Mouse (Mus musculus): ENCODE results near the gene Tmem256. TPM values are rescaled to one million over a fixed set of nuclear protein-coding genes. Genes with fewer than 3 reads are reported as not detected.

The Tmem256 gene
- total RNA-seq, 2 experiments from 2014 or later = 104 to 108 TPM

DNA sequence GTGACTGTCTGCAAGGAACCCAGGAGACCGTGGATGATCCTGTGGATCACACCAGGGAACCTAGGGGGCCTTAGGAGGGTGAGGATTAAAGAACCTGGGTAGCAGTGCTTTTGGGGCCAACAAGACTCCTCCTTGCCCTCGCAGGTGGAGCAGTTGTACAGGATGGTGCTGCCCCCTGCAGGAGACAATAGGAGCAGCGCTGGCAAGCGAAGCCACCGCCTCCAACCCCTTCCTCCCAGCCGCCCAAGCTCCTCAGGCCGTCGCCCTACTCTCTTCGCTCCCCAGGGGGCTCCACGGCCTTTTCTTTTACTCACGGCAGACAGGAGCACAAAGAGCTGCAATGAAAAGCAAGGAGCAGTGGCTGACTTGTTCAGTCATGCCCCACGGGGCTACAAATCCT is 38.6 kb downstream of the Tmem256 start:
- intact Hi-C loops (cut with DNase I; ENCODE audit: low total_unique reads) = loop anchor here (5.0 kb wide), 1 partner anchor 65 kb away; no protein-coding TSS in a partner anchor
- peak; percentile 86 for DNase-seq

- no peak for DNase-seq
- intact Hi-C loops (cut with DNase I; ENCODE audit: low total_unique reads) = loop anchor here (5.0 kb wide), 1 partner anchor 66 kb away; no protein-coding TSS in a partner anchor
These were observed 39.6 kb downstream of the Tmem256 start, which contains the start of gene Tmem95 for GRCm38 (mm10) chr11:69877878-69878277. TSS of gene Tmem95 (minus strand) at chr11:69878018.

DNA sequence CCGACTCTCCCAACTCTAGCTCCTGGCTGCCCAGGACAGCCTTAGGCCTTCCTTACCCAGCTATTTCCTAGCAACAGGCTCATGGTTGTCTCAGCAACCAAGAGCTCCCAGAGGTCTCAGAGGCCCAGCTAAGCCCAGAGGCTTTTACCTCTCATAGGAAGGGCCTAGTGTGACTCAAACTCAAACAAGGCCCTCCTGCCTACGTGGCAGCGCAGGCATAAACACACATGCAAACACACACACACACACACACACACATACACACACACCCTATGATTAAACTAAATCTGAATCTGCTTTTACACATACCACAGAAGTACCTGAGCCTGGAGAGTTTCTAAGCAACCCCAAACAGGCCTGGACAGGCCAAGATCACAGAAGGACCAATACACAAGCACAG is 40.1 kb downstream of the Tmem256 start:
- intact Hi-C loops (cut with DNase I; ENCODE audit: low total_unique reads) = loop anchor here (5.0 kb wide), 1 partner anchor 66 kb away; no protein-coding TSS in a partner anchor
- DNase-seq = no peak

GRCm38 (mm10) chr11:69878952-69879351 is 40.6 kb downstream of the Tmem256 start:
- intact Hi-C loops (cut with DNase I; ENCODE audit: low total_unique reads) = loop anchor here (5.0 kb wide), 1 partner anchor 67 kb away; no protein-coding TSS in a partner anchor

GRCm38 (mm10) chr11:69879711-69880110 is 41.4 kb downstream of the Tmem256 start:
- DNase-seq = no peak
- intact Hi-C loops (cut with DNase I; ENCODE audit: low total_unique reads) = loop anchor here (5.0 kb wide), 1 partner anchor 67 kb away; no protein-coding TSS in a partner anchor

More at GRCm38 (mm10) chr11:69878952-69879351, 40.6 kb downstream of the Tmem256 start:
- DNase-seq = no peak

DNA sequence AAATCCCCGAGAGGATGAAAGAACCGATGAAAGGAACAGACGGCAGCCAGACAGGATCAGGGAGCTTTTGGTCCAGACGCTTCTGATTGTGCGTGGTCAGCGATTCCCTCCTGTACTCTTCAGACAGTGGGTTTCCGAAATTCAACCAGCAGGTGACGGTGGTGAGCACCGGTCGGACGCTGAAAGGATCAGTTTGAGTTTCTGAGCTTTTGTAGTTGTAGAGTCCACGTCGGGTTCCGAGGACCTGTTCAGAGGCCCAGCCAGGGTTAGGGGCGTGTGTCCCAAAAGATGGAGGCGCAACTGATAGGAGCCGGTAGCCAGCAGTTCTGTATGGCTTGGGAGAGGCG is 42.2 kb downstream of the Tmem256 start:
- DNase-seq = peak; percentile 67
- intact Hi-C loops (cut with DNase I; ENCODE audit: low total_unique reads) = no loop called here

GRCm38 (mm10) chr11:69880853-69881603 is 42.7 kb downstream of the Tmem256 start, which contains the start of gene Kctd11:
TSS of gene Kctd11 (minus strand) at chr11:69881406.
- DNase-seq = peak; percentile 93
- intact Hi-C loops (cut with DNase I; ENCODE audit: low total_unique reads) = no loop called here

DNA sequence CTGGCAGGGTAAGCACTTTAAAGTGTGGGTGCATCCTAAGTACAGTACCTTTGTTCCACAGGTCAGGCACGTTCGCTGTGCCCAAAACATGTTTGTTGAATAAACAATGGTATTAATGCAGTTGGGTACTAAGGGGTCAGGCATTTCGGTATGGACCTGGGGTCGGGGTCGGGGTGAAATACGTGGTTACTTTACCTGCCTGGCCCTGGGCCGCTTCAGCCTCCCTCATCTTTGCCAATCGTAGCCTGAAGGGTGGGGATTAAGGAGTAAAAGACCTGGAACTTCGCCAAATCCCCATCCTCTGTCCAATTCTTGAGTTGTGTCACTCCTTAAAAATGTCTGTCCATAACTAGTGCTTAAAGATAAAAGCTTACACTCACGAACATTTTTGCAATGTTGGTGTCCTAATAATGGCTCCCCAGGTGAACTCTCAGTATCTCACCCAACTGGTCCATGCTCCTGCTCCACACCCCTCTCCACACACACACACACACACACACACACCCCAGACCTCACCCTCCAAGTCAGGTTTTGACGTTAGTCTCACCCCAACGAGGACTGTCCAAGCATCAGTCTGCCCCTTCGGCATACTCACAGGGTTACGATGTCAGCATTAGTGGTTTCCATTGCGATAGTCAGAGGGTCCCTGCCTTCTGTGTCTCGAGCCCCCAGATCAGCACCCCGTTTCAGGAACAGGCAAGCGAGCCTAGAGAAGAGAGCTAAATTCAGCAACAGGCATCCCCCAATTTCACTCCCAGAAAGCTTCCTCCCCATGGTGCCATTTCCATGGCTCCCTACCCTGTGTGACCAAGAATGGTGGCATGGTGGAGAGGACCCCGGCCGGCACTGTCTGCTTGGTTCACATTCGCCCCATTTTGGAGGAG is 43.7 kb downstream of the Tmem256 start:
- no peak for DNase-seq
- intact Hi-C loops (cut with DNase I; ENCODE audit: low total_unique reads) = no loop called here

GRCm38 (mm10) chr11:69883066-69883465 is 44.8 kb downstream of the Tmem256 start:
- DNase-seq = no peak
- intact Hi-C loops (cut with DNase I; ENCODE audit: low total_unique reads) = no loop called here

GRCm38 (mm10) chr11:69883527-69884151 is 45.3 kb downstream of the Tmem256 start:
- DNase-seq = no peak
- intact Hi-C loops (cut with DNase I; ENCODE audit: low total_unique reads) = no loop called here

GRCm38 (mm10) chr11:69884240-69884639 is 45.9 kb downstream of the Tmem256 start:
- intact Hi-C loops (cut with DNase I; ENCODE audit: low total_unique reads) = no loop called here
- no peak for DNase-seq

GRCm38 (mm10) chr11:69884663-69885062 is 46.3 kb downstream of the Tmem256 start:
- intact Hi-C loops (cut with DNase I; ENCODE audit: low total_unique reads) = no loop called here
- DNase-seq = no peak

GRCm38 (mm10) chr11:69886907-69887635 is 48.8 kb downstream of the Tmem256 start:
- DNase-seq = no peak
- intact Hi-C loops (cut with DNase I; ENCODE audit: low total_unique reads) = no loop called here

Small RNA genes lying within 50 kb of the gene (microRNA-seq; reads per million reads assigned to microRNA genes)
- gene Mir6924 = 0 reads per million in 2 experiments

Other genes starting within 250 kb of the Tmem256 start
- gene Atp1b2, start 232.6 kb upstream of the Tmem256 start, total RNA-seq (2021) = 100 to 1,000 TPM; 384 to 403 TPM
- under 1 TPM; 0.38 to 0.47 TPM for gene Shbg, start 220.6 kb upstream of the Tmem256 start, total RNA-seq (2021)
- gene Sat2, start 216.5 kb upstream of the Tmem256 start, total RNA-seq (2021) = 1 to 10 TPM; 4.9 to 5.0 TPM
- gene Fxr2, start 205.5 kb upstream of the Tmem256 start, total RNA-seq (2021) = 10 to 100 TPM; 55.3 to 66.5 TPM
- gene Sox15, start 183.2 kb upstream of the Tmem256 start, total RNA-seq (2021) = not detected
- 10 to 100 TPM; 11.8 to 12.1 TPM for gene Mpdu1, start 175.9 kb upstream of the Tmem256 start, total RNA-seq (2021)
- gene Cd68, start 172.4 kb upstream of the Tmem256 start, total RNA-seq (2021) = 1 to 10 TPM; 4.0 to 4.6 TPM
- 100 to 1,000 TPM; 141 to 170 TPM for gene Eif4a1, start 166.1 kb upstream of the Tmem256 start, total RNA-seq (2021)
- 10 to 100 TPM; 22.4 to 23.2 TPM for gene Senp3, start 156.4 kb upstream of the Tmem256 start, total RNA-seq (2021)
- gene Tnfsf13, start 152.7 kb upstream of the Tmem256 start, total RNA-seq (2021) = 1 to 10 TPM; 1.3 to 1.8 TPM
- gene Tnfsf12, start 142.7 kb upstream of the Tmem256 start, total RNA-seq (2021) = 10 to 100 TPM; 14.0 to 14.8 TPM
- gene Tnfsfm13, start 142.4 kb upstream of the Tmem256 start, total RNA-seq (2021) = 1 to 10 TPM; 2.2 to 3.0 TPM
- 10 to 100 TPM; 36.4 to 39.1 TPM for gene Polr2a, start 79.9 kb upstream of the Tmem256 start, total RNA-seq (2021)
- not detected for gene Slc35g3, start 76.5 kb upstream of the Tmem256 start, total RNA-seq (2021)
- gene Zbtb4, start 72.6 kb upstream of the Tmem256 start, total RNA-seq (2021) = 10 to 100 TPM; 18.2 to 21.3 TPM
- gene Chrnb1, start 42.6 kb upstream of the Tmem256 start, total RNA-seq (2021) = 10 to 100 TPM; 75.5 to 80.7 TPM
- 1 to 10 TPM; 6.6 to 8.0 TPM for gene Fgf11, start 36.7 kb upstream of the Tmem256 start, total RNA-seq (2021)
- gene Tmem102, start 32.9 kb upstream of the Tmem256 start, total RNA-seq (2021) = under 1 TPM; 0.16 to 0.27 TPM
- not detected for gene Gm39566, start 23.2 kb upstream of the Tmem256 start, total RNA-seq (2021)
- not detected for gene Spem2, start 20.0 kb upstream of the Tmem256 start, total RNA-seq (2021)
- not detected for gene Spem1, start 16.3 kb upstream of the Tmem256 start, total RNA-seq (2021)
- 1 to 10 TPM; 6.8 to 7.4 TPM for gene Nlgn2, start 730 bp upstream of the Tmem256 start, total RNA-seq (2021)
- gene Plscr3, start 7.9 kb downstream of the Tmem256 start, total RNA-seq (2021) = 10 to 100 TPM; 16.5 to 22.4 TPM
- under 1 TPM in 1 of 2 experiments, not detected in 1; 0.10 TPM for gene Tnk1, start 20.2 kb downstream of the Tmem256 start, total RNA-seq (2021)
- not detected for gene Tmem95, start 39.5 kb downstream of the Tmem256 start, total RNA-seq (2021)
- 1 to 10 TPM; 2.0 TPM for gene Kctd11, start 42.9 kb downstream of the Tmem256 start, total RNA-seq (2021)
- under 1 TPM; 0.33 to 0.55 TPM for gene Acap1, start 57.0 kb downstream of the Tmem256 start, total RNA-seq (2021)
- gene 2810408A11Rik, start 62.5 kb downstream of the Tmem256 start, total RNA-seq (2021) = under 1 TPM; 0.62 to 0.84 TPM
- gene Neurl4, start 62.6 kb downstream of the Tmem256 start, total RNA-seq (2021) = 10 to 100 TPM; 27.2 to 29.1 TPM
- 10 to 100 TPM; 21.8 to 24.2 TPM for gene Gps2, start 75.4 kb downstream of the Tmem256 start, total RNA-seq (2021)
- 100 to 1,000 TPM; 567 to 637 TPM for gene Eif5a, start 83.4 kb downstream of the Tmem256 start, total RNA-seq (2021)
- 1 to 10 TPM; 2.1 to 4.3 TPM for gene Ybx2, start 97.3 kb downstream of the Tmem256 start, total RNA-seq (2021)
- 100 to 1,000 TPM; 158 to 236 TPM for gene Slc2a4, start 109.7 kb downstream of the Tmem256 start, total RNA-seq (2021)
- gene Cldn7, start 126.3 kb downstream of the Tmem256 start, total RNA-seq (2021) = under 1 TPM in 1 of 2 experiments, not detected in 1; 0.72 TPM
- 100 to 1,000 TPM; 185 to 209 TPM for gene Ctdnep1, start 142.6 kb downstream of the Tmem256 start, total RNA-seq (2021)
- gene Elp5, start 144.0 kb downstream of the Tmem256 start, total RNA-seq (2021) = 10 to 100 TPM; 43.0 to 52.9 TPM
- gene Gabarap, start 152.6 kb downstream of the Tmem256 start, total RNA-seq (2021) = 100 to 1,000 TPM; 170 to 180 TPM
- gene Phf23, start 157.3 kb downstream of the Tmem256 start, total RNA-seq (2021) = 10 to 100 TPM; 20.4 to 20.7 TPM
- gene Dvl2, start 162.1 kb downstream of the Tmem256 start, total RNA-seq (2021) = 1 to 10 TPM; 5.1 to 7.8 TPM
- 100 to 1,000 TPM; 266 to 408 TPM for gene Acadvl, start 176.9 kb downstream of the Tmem256 start, total RNA-seq (2021)
- 1 to 10 TPM; 8.7 to 9.2 TPM for gene Dlg4, start 178.4 kb downstream of the Tmem256 start, total RNA-seq (2021)
- gene Asgr1, start 215.6 kb downstream of the Tmem256 start, total RNA-seq (2021) = not detected

Data from gastrocnemius, postnatal 14 days (tissue).